Mouse (Mus musculus): ENCODE data around the gene Lrrfip1.

GRCm38 (mm10) chr1:90956245-90957096 lies 42.1 kb upstream of the Lrrfip1 start:
- TF ChIP-seq CTCF (IDR thresholded peaks at IDR 0.05; ENCODE audit: low read depth, low read length): peak; percentile 58
- no peak for TF ChIP-seq POLR2A (IDR thresholded peaks at IDR 0.05; ENCODE audit: borderline replicate concordance, low read depth, low read length)

Measured in bone marrow macrophage, adult 2 months (primary cell).